Mouse (Mus musculus): Measurements from ENCODE around the gene Hivep1. TPM values are rescaled to one million over a fixed set of nuclear protein-coding genes. Genes with fewer than 3 reads are reported as not detected.

Hivep1 gene
- polyA plus RNA-seq, 1 experiment from 2014 or later = 7.7 TPM

- peak; percentile 25 for ATAC-seq
- peaks cover 16% of the 10 kb centered on the region; the same call in 1 of the 2 replicates for H3K36me3 ChIP-seq (ENCODE audit: insufficient read depth, low read length)
- H3K9me3 ChIP-seq (ENCODE audit: low read length) = no peaks in the 10 kb centered on the region
- peak overlapping the region; percentile 56 for H3K4me2 ChIP-seq (replicated peaks; ENCODE audit: low read depth, low read length)
- H3K9ac ChIP-seq (replicated peaks; ENCODE audit: low read depth) = peak overlapping the region; percentile 83
- H3K27ac ChIP-seq (ENCODE audit: low read length) = peak overlapping the region; percentile 96
- TF ChIP-seq EP300 (IDR thresholded peaks at IDR 0.05) (peak; percentile 15; the same call in 1 of the 2 replicates), CTCF (IDR thresholded peaks at IDR 0.05) (no peak; the same call in 1 of the 2 replicates)
- H3K27me3 ChIP-seq (replicated peaks; ENCODE audit: insufficient read depth, low read length) = no peaks in the 10 kb centered on the region
- 1% methylated on average over 37 of the region's 41 CpGs for WGBS
- no peaks in the 10 kb centered on the region; the same call in 1 of the 2 replicates for H3K4me1 ChIP-seq (ENCODE audit: insufficient read depth, low read depth, low read length)
- peak; percentile 92 for DNase-seq (ENCODE audit: low spot score)
- peak overlapping the region; percentile 92 for H3K4me3 ChIP-seq (ENCODE audit: low read depth, low read length)
Observed at GRCm38 (mm10) chr13:42052696-42053541, 1.1 kb downstream of the Hivep1 start.

- H3K36me3 ChIP-seq (ENCODE audit: insufficient read depth, low read length) = peaks cover 18% of the 10 kb centered on the region; the same call in 1 of the 2 replicates
- H3K27ac ChIP-seq (ENCODE audit: low read length) = no peak overlapping the region
- no peaks in the 10 kb centered on the region for H3K9me3 ChIP-seq (ENCODE audit: low read length)
- WGBS = 31% methylated on average over 2 of the region's 2 CpGs
- no peaks in the 10 kb centered on the region; the same call in 1 of the 2 replicates for H3K4me1 ChIP-seq (ENCODE audit: insufficient read depth, low read depth, low read length)
- peak overlapping the region; percentile 56 for H3K4me2 ChIP-seq (replicated peaks; ENCODE audit: low read depth, low read length)
- peak overlapping the region; percentile 92 for H3K4me3 ChIP-seq (ENCODE audit: low read depth, low read length)
- H3K27me3 ChIP-seq (replicated peaks; ENCODE audit: insufficient read depth, low read length) = no peaks in the 10 kb centered on the region
- peak overlapping the region; percentile 13 for H3K9ac ChIP-seq (replicated peaks; ENCODE audit: low read depth)
- no peak for DNase-seq (ENCODE audit: low spot score)
- no peak for ATAC-seq
- TF ChIP-seq CTCF (IDR thresholded peaks at IDR 0.05) (no peak), EP300 (IDR thresholded peaks at IDR 0.05) (no peak)
Observed at GRCm38 (mm10) chr13:42053656-42054055, 1.8 kb downstream of the Hivep1 start.

- peak; percentile 24 for DNase-seq (ENCODE audit: low spot score)
Observed at GRCm38 (mm10) chr13:42054138-42054537, 2.3 kb downstream of the Hivep1 start.

GRCm38 (mm10) chr13:42056712-42057332 lies 5.0 kb downstream of the Hivep1 start:
- Histone ChIP-seq H3K27me3 (replicated peaks; ENCODE audit: insufficient read depth, low read length) (no peaks in the 10 kb centered on the region), H3K36me3 (ENCODE audit: insufficient read depth, low read length) (peaks cover 18% of the 10 kb centered on the region; the same call in 1 of the 2 replicates), H3K9me3 (ENCODE audit: low read length) (no peaks in the 10 kb centered on the region), H3K9ac (replicated peaks; ENCODE audit: low read depth) (no peak overlapping the region), H3K4me2 (replicated peaks; ENCODE audit: low read depth, low read length) (no peak overlapping the region), H3K4me1 (ENCODE audit: insufficient read depth, low read depth, low read length) (peaks cover 3% of the 10 kb centered on the region; the same call in 1 of the 2 replicates), H3K27ac (ENCODE audit: low read length) (no peak overlapping the region), H3K4me3 (ENCODE audit: low read depth, low read length) (no peak overlapping the region)
- TF ChIP-seq EP300 (IDR thresholded peaks at IDR 0.05) (no peak), CTCF (IDR thresholded peaks at IDR 0.05) (no peak)
- no peak for ATAC-seq
- 94% methylated on average over 2 of the region's 2 CpGs for WGBS
- DNase-seq (ENCODE audit: low spot score) = no peak

More at GRCm38 (mm10) chr13:42054138-42054537, 2.3 kb downstream of the Hivep1 start:
- ATAC-seq = no peak
- no peak for TF ChIP-seq CTCF (IDR thresholded peaks at IDR 0.05)
- no peak for TF ChIP-seq EP300 (IDR thresholded peaks at IDR 0.05)
- H3K4me1 ChIP-seq (ENCODE audit: insufficient read depth, low read depth, low read length) = no peaks in the 10 kb centered on the region; the same call in 1 of the 2 replicates
- H3K9ac ChIP-seq (replicated peaks; ENCODE audit: low read depth) = no peak overlapping the region
- no peak overlapping the region for H3K4me2 ChIP-seq (replicated peaks; ENCODE audit: low read depth, low read length)
- H3K27ac ChIP-seq (ENCODE audit: low read length) = no peak overlapping the region
- H3K9me3 ChIP-seq (ENCODE audit: low read length) = no peaks in the 10 kb centered on the region
- H3K36me3 ChIP-seq (ENCODE audit: insufficient read depth, low read length) = peaks cover 18% of the 10 kb centered on the region; the same call in 1 of the 2 replicates
- 35% methylated on average over 3 of the region's 3 CpGs for WGBS
- H3K4me3 ChIP-seq (ENCODE audit: low read depth, low read length) = no peak overlapping the region
- no peaks in the 10 kb centered on the region for H3K27me3 ChIP-seq (replicated peaks; ENCODE audit: insufficient read depth, low read length)

GRCm38 (mm10) chr13:42060846-42061630 lies 9.2 kb downstream of the Hivep1 start:
- peaks cover 12% of the 10 kb centered on the region; the same call in 1 of the 2 replicates for H3K36me3 ChIP-seq (ENCODE audit: insufficient read depth, low read length)
- peak; percentile 34 for DNase-seq (ENCODE audit: low spot score)

More at GRCm38 (mm10) chr13:42060846-42061630, 9.2 kb downstream of the Hivep1 start:
- H3K4me3 ChIP-seq (ENCODE audit: low read depth, low read length) = no peak overlapping the region
- WGBS = 76% methylated on average over 10 of the region's 10 CpGs
- no peak overlapping the region for H3K27ac ChIP-seq (ENCODE audit: low read length)
- no peak overlapping the region for H3K9ac ChIP-seq (replicated peaks; ENCODE audit: low read depth)
- ATAC-seq = peak; percentile 44
- no peak overlapping the region for H3K4me2 ChIP-seq (replicated peaks; ENCODE audit: low read depth, low read length)
- peaks cover 3% of the 10 kb centered on the region; the same call in 1 of the 2 replicates for H3K4me1 ChIP-seq (ENCODE audit: insufficient read depth, low read depth, low read length)
- H3K27me3 ChIP-seq (replicated peaks; ENCODE audit: insufficient read depth, low read length) = no peaks in the 10 kb centered on the region
- H3K9me3 ChIP-seq (ENCODE audit: low read length) = no peaks in the 10 kb centered on the region
- TF ChIP-seq EP300 (IDR thresholded peaks at IDR 0.05) (no peak), CTCF (IDR thresholded peaks at IDR 0.05) (no peak)

Measured in lung, postnatal 0 days (tissue).